Mouse (Mus musculus) midbrain, embryonic 13.5 days (tissue): ENCODE results near the gene Tomm6. TPM values are rescaled to one million over a fixed set of nuclear protein-coding genes. Genes with fewer than 3 reads are reported as not detected.

Experiments used
- ATAC-seq: fragments of 200-750 bp; cut with Nextera tagmentation; 2 replicates; pipeline ENCODE4 v1.8.0; 2017; ENCODE audit warnings: mild to moderate bottlenecking, moderate TSS enrichment, moderate library complexity
- H3K27ac ChIP-seq: fragments of 300-500 bp; sonication (generic); 2 replicates; pipeline ENCODE4 v1.5.1; 2015; ENCODE audit warnings: inconsistent platforms, mild to moderate bottlenecking, moderate library complexity
- H3K27me3 ChIP-seq: fragments of 300-500 bp; sonication (generic); 2 replicates; pipeline ENCODE4 v1.6.1; 2015; ENCODE audit warnings: mild to moderate bottlenecking, inconsistent platforms
- H3K36me3 ChIP-seq: fragments of 300-500 bp; sonication (generic); 2 replicates; pipeline ENCODE4 v1.6.1; 2015; ENCODE audit warnings: mild to moderate bottlenecking, inconsistent platforms
- H3K4me1 ChIP-seq: fragments of 300-500 bp; sonication (generic); replicated peaks from 2 replicates; pipeline ENCODE4 v1.6.1; 2015; ENCODE audit warnings: inconsistent platforms
- H3K4me2 ChIP-seq: fragments of 300-500 bp; sonication (generic); replicated peaks from 2 replicates; pipeline ENCODE4 v1.6.1; 2015; ENCODE audit warnings: moderate library complexity, mild to moderate bottlenecking, inconsistent platforms
- H3K4me3 ChIP-seq: fragments of 300-500 bp; sonication (generic); replicated peaks from 2 replicates; pipeline ENCODE4 v1.5.1; 2015; ENCODE audit warnings: mild to moderate bottlenecking, inconsistent platforms
- H3K9ac ChIP-seq: fragments of 300-500 bp; sonication (generic); replicated peaks from 2 replicates; pipeline ENCODE4 v1.6.1; 2015; ENCODE audit warnings: mild to moderate bottlenecking, inconsistent platforms
- H3K9me3 ChIP-seq: fragments of 300-500 bp; sonication (generic); 2 replicates; pipeline ENCODE4 v1.6.1; 2016; ENCODE audit warnings: mild to moderate bottlenecking, inconsistent platforms
- WGBS: fragments of 180-500 bp; shearing (Covaris S2); methylation state at CpG from one replicate; pipeline ENCODE4 v1.1.7; 2015; 5-methylcytosine and 5-hydroxymethylcytosine counted together
- polyA plus RNA-seq: library from polyadenylated mRNA; unstranded; fragments of >200 nt; fragmentation: Nextera tagmentation; extraction: Ambion mirVana; gene quantifications from 2 replicates; pipeline ENCODE4 v1.2.1, GENCODE M21; 2015

Gene Tomm6
- polyA plus RNA-seq, 1 experiment from 2014 or later: 285 TPM

- Histone ChIP-seq H3K27ac (no peak overlapping the region), H3K4me3 (no peak overlapping the region), H3K4me2 (no peak overlapping the region), H3K4me1 (no peaks in the 10 kb centered on the region), H3K27me3 (no peaks in the 10 kb centered on the region), H3K9ac (no peak overlapping the region), H3K9me3 (no peaks in the 10 kb centered on the region), H3K36me3 (peaks cover 6% of the 10 kb centered on the region; the same call in 1 of the 2 replicates)
- 77% methylated on average over 4 of the region's 4 CpGs for WGBS
- ATAC-seq: no peak
These were observed 20.8 kb upstream of the Tomm6 start for GRCm38 (mm10) chr17:47708972-47709371.

DNA sequence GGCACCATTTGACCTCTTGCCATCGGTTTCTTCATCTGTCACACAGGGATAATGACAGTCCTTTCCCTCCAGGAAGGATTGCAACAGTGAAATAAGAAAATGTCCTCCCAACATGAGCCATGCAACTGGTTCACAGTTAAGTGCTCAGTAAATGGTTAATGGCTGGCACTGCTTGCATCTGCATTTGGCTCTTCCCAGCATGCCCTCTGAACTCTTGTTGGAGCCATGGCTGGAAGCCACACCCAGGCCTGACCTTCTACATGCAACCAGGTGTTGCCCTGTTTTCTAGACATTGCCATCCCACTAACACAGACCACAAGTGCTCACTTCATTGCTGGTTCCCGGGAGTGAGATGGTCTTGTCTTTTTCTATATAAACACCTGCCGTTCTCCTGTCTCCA, 19.8 kb upstream of the Tomm6 start:
- Histone ChIP-seq H3K9ac (no peak overlapping the region), H3K4me1 (no peaks in the 10 kb centered on the region), H3K9me3 (no peaks in the 10 kb centered on the region), H3K36me3 (peaks cover 17% of the 10 kb centered on the region), H3K27me3 (peaks cover 2% of the 10 kb centered on the region; the same call in 1 of the 2 replicates), H3K27ac (no peak overlapping the region), H3K4me2 (no peak overlapping the region), H3K4me3 (no peak overlapping the region)
- 83% methylated on average over 3 of the region's 3 CpGs for WGBS
- ATAC-seq: no peak

GRCm38 (mm10) chr17:47706196-47706595, 18.0 kb upstream of the Tomm6 start:
- Histone ChIP-seq H3K27me3 (peaks cover 8% of the 10 kb centered on the region; the same call in 1 of the 2 replicates), H3K36me3 (peaks cover 34% of the 10 kb centered on the region), H3K9ac (no peak overlapping the region), H3K27ac (no peak overlapping the region), H3K4me2 (no peak overlapping the region), H3K9me3 (no peaks in the 10 kb centered on the region), H3K4me1 (no peaks in the 10 kb centered on the region), H3K4me3 (no peak overlapping the region)
- no peak for ATAC-seq
- 84% methylated on average over 1 of the region's 1 CpGs for WGBS

DNA sequence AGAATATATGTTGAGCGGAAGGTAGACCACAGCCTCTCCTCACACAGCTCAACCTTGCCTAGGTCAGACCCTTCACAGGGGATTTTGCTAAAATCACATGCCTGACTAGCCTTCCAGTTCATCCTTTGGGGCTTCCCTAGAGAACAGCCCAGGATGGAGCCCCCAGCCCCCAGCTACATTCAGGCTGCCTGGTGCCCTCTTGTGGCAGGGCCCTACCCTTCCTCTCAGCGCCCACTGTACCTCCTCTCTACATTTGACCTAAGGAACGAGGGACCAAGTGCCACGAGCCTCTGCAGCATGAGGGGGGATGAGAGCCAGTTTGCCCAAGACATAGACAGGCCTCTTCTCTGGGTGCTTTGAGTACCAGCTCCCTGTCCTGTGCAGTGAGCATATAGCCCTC, 16.5 kb upstream of the Tomm6 start:
- H3K4me3 ChIP-seq: no peak overlapping the region
- no peak overlapping the region for H3K4me2 ChIP-seq
- H3K36me3 ChIP-seq: peaks cover 49% of the 10 kb centered on the region
- no peaks in the 10 kb centered on the region for H3K4me1 ChIP-seq
- H3K9me3 ChIP-seq: no peaks in the 10 kb centered on the region
- WGBS: 81% methylated on average over 4 of the region's 4 CpGs
- no peak overlapping the region for H3K9ac ChIP-seq
- no peak overlapping the region for H3K27ac ChIP-seq
- H3K27me3 ChIP-seq: peaks cover 8% of the 10 kb centered on the region; the same call in 1 of the 2 replicates
- ATAC-seq: no peak

- H3K4me3 ChIP-seq: no peak overlapping the region
- 35% methylated on average over 20 of the region's 20 CpGs for WGBS
- H3K4me1 ChIP-seq: no peaks in the 10 kb centered on the region
- no peaks in the 10 kb centered on the region for H3K9me3 ChIP-seq
- ATAC-seq: peak; percentile 13; the same call in 1 of the 2 replicates
- peaks cover 55% of the 10 kb centered on the region for H3K36me3 ChIP-seq
- no peak overlapping the region for H3K9ac ChIP-seq
- H3K27ac ChIP-seq: no peak overlapping the region
- H3K27me3 ChIP-seq: peaks cover 8% of the 10 kb centered on the region; the same call in 1 of the 2 replicates
- H3K4me2 ChIP-seq: no peak overlapping the region
These were observed 15.4 kb upstream of the Tomm6 start for GRCm38 (mm10) chr17:47703556-47703955.

GRCm38 (mm10) chr17:47702548-47703345, 14.6 kb upstream of the Tomm6 start:
- Histone ChIP-seq H3K4me1 (no peaks in the 10 kb centered on the region), H3K27ac (no peak overlapping the region), H3K27me3 (peaks cover 8% of the 10 kb centered on the region; the same call in 1 of the 2 replicates), H3K36me3 (peaks cover 55% of the 10 kb centered on the region), H3K4me2 (no peak overlapping the region), H3K9me3 (no peaks in the 10 kb centered on the region), H3K4me3 (no peak overlapping the region), H3K9ac (no peak overlapping the region)
- WGBS: 49% methylated on average over 28 of the region's 28 CpGs
- ATAC-seq: peak; percentile 15; the same call in 1 of the 2 replicates

DNA sequence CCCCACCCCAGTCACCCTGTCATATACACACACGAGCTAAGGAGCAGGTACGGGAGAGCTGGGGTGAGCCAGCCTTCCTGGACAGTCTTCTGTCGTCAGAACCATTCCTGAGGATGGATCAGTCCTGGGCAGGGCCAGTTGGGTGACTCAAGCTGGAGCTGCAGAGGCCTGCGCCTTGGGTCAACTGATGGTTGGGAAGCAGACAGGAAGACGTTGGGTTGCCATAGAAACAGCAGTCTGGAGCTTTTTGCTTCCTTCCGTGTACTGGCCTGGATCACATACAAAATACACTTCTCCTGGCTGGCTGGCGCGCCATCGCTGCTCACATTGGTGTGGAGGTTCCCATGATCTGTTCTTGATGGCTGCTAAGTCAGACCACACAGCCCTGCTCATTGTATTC, 13.6 kb upstream of the Tomm6 start:
- no peak for ATAC-seq
- Histone ChIP-seq H3K4me2 (no peak overlapping the region), H3K27ac (no peak overlapping the region)

DNA sequence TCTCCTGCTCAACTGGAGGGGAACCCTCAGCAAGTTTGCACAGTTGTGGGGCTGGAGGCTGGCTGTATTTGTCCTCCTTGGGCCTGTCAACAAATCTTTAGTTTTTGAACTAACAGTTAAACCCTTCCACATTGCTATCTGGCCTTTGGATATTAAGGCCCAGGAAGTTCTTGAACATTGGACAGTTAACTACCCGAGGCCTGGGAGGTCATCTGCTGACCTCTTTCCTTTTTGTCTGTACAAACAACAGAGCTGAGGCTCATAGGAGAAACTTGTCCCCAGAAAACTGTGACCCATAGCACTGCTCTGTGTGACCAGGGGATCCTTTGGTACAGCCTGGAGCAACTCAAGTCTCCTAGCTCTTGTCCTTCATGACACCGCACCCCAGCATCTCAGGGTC, 10.9 kb upstream of the Tomm6 start:
- H3K4me3 ChIP-seq: no peak overlapping the region
- H3K4me1 ChIP-seq: peaks cover 12% of the 10 kb centered on the region
- no peaks in the 10 kb centered on the region for H3K9me3 ChIP-seq
- peaks cover 8% of the 10 kb centered on the region; the same call in 1 of the 2 replicates for H3K27me3 ChIP-seq
- H3K27ac ChIP-seq: no peak overlapping the region
- H3K36me3 ChIP-seq: peaks cover 49% of the 10 kb centered on the region
- ATAC-seq: no peak
- 83% methylated on average over 2 of the region's 2 CpGs for WGBS
- no peak overlapping the region for H3K9ac ChIP-seq
- no peak overlapping the region for H3K4me2 ChIP-seq

More for the DNA sequence above, 13.6 kb upstream of the Tomm6 start:
- peaks cover 8% of the 10 kb centered on the region; the same call in 1 of the 2 replicates for H3K27me3 ChIP-seq
- no peak overlapping the region for H3K4me3 ChIP-seq
- no peaks in the 10 kb centered on the region for H3K9me3 ChIP-seq
- no peak overlapping the region for H3K9ac ChIP-seq
- H3K4me1 ChIP-seq: no peaks in the 10 kb centered on the region
- H3K36me3 ChIP-seq: peaks cover 55% of the 10 kb centered on the region
- WGBS: 85% methylated on average over 9 of the region's 9 CpGs

DNA sequence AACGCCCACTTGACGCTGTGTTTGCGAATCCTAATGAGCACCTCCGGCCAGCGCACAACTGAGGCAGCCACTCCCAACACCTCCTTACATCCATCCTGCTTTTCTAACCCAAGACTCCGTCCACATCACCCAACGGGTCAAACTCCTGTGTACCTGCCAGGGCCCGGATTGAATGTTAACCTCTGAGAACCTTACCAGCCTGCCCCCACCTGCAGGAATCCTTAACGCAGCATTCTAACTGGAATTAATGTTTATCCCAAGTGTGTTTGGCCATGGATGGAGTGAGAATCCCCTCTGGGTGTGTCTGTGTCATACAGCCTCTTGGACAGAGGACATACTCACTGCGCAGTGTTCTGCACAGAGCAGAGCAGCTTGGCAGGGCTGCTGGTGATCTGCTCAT, 10.0 kb upstream of the Tomm6 start:
- Histone ChIP-seq H3K27ac (no peak overlapping the region), H3K36me3 (peaks cover 40% of the 10 kb centered on the region), H3K27me3 (peaks cover 11% of the 10 kb centered on the region), H3K9ac (no peak overlapping the region; the same call in 1 of the 2 replicates), H3K4me1 (peaks cover 17% of the 10 kb centered on the region), H3K9me3 (no peaks in the 10 kb centered on the region), H3K4me3 (no peak overlapping the region), H3K4me2 (no peak overlapping the region)
- 90% methylated on average over 10 of the region's 10 CpGs for WGBS
- ATAC-seq: no peak

- peak overlapping the region; percentile 89 for H3K9ac ChIP-seq
- WGBS: 0% methylated on average over 22 of the region's 23 CpGs
- no peaks in the 10 kb centered on the region for H3K9me3 ChIP-seq
- peak overlapping the region; percentile 67 for H3K27ac ChIP-seq
- H3K4me3 ChIP-seq: peak overlapping the region; percentile 74
- ATAC-seq: no peak
- peaks cover 8% of the 10 kb centered on the region for H3K27me3 ChIP-seq
- peaks cover 12% of the 10 kb centered on the region for H3K36me3 ChIP-seq
- H3K4me1 ChIP-seq: peaks cover 17% of the 10 kb centered on the region
- peak overlapping the region; percentile 64 for H3K4me2 ChIP-seq
These were observed 7.1 kb upstream of the Tomm6 start for GRCm38 (mm10) chr17:47695337-47695710.

DNA sequence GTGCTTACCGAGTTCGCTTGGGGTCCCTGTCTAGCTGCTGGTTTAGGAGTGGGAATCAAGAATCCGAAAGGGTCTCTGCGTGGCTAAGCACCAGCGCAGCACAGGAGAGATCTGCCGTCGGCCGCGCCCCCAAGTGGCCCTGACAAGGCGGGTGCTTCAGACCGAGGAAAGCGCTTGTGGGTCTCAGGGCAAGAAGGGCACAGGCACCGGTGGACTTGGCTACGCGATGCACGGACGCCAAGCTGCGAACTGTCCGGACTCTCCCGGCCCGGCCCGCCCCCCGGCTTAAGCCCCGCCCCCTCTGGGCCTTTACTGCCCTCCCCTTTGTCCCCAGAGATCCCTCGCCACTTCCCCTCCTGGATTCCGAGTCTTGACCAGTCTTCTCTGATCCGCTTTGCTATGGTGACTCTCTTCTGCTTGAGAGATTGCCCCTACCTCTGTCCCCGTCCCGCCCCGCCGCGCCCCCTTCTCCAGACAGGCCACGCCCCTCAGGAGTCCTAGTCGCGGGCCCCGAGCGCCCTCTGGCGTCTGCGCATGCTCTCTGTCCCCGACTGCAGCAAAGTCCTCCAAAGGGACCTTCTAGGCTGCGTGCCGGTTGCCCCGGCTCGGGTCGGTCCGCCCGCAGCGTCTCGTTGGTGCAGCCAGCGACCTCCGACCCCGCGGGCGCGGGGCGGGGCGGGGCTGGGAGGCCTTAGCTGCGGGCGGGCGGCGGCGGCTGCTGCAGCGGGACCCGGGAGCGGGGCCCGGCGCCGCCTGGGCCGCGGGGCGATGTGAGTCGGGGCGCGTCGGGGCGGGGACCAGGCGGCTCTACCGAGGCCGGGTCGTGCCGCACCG, 6.5 kb upstream of the Tomm6 start, which contains the start of gene Prickle4:
Gene Prickle4, minus strand, starts transcription at position 234 of the 834 bp plus-strand sequence.
- peaks cover 8% of the 10 kb centered on the region for H3K27me3 ChIP-seq
- peak within 1 kb of the TSS; percentile 74 for H3K4me3 ChIP-seq
- peak within 1 kb of the TSS; percentile 89 for H3K9ac ChIP-seq
- ATAC-seq: peak; percentile 96
- H3K4me1 ChIP-seq: peaks cover 19% of the 10 kb centered on the region
- peak within 1 kb of the TSS; percentile 67 for H3K27ac ChIP-seq
- H3K4me2 ChIP-seq: peak within 1 kb of the TSS; percentile 64
- under 1% methylated on average over 78 of the region's 82 CpGs for WGBS
- peaks cover 6% of the 10 kb centered on the region; the same call in 1 of the 2 replicates for H3K36me3 ChIP-seq
- no peaks in the 10 kb centered on the region for H3K9me3 ChIP-seq

DNA sequence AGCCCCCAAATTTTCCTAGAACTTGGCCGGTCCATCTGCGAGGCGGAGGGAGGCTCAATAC, 6.1 kb upstream of the Tomm6 start, which contains the start of gene Gm21981:
Gene Gm21981, minus strand, starts transcription at position 14 of the 61 bp plus-strand sequence.
- Histone ChIP-seq H3K36me3 (peaks cover 1% of the 10 kb centered on the region; the same call in 1 of the 2 replicates), H3K4me3 (peak within 1 kb of the TSS; percentile 74), H3K9me3 (no peaks in the 10 kb centered on the region), H3K4me1 (peaks cover 24% of the 10 kb centered on the region), H3K9ac (peak within 1 kb of the TSS; percentile 89), H3K4me2 (peak within 1 kb of the TSS; percentile 64), H3K27me3 (peaks cover 8% of the 10 kb centered on the region), H3K27ac (peak within 1 kb of the TSS; percentile 67)
- 4% methylated on average over 3 of the region's 3 CpGs for WGBS
- ATAC-seq: no peak
